Mouse (Mus musculus): ENCODE data around the gene Pdlim1. TPM values are rescaled to one million over a fixed set of nuclear protein-coding genes. Genes with fewer than 3 reads are reported as not detected.

Gene Pdlim1
- polyA plus RNA-seq, 1 experiment = 497 TPM

DNA sequence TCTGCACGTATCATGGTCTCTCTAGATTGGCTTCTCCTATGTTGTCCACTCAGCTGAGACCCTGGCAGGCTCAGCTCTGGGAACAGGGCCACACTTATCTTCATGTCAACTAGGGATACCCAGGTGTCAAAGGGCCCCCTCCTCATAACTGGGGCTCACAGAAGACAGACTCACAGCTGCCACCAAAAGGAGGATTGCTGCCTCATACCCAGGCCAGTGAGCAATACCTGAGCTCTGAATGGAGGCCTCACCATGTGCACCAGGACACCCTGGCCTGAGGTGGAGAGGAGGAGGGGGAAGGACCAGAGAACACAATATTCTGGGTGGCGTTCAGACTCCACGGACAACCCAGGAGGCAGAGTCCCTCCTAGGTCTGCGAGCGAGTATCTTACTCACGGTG is 22.1 kb upstream of the Pdlim1 start:
- 94% methylated on average over 6 of the region's 6 CpGs for WGBS
- no peak for DNase-seq (ENCODE audit: low read depth, low spot score)

DNA sequence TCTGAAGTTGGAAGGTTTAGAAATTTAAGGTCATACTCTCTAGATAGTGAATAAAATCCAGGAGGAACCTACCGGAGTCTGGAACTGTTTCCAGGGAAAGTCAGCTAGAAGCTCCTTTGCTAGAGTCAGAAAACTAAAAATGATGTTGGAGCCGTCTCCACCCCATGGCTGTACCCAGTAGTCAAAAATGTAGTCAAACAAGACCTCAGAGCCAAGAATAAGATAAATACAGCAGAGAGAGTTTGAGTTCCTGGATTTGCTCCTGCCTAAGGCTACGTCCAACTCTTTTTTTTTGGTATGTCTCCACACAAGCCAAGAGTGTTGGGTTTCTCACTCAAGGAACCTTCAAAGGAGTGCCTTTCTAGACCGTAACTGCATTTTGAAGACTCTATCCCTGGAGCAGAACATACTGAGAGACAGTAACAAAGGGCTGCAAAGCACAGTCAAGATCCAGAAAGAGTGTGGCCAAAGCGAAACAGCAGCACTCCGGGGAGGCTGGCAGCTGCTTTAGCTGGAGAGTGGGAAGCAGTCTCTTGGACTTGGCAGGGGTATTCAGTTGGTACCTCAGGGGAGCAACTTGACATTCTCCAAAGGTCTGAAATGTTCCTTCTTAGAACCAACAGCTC is 18.6 kb upstream of the Pdlim1 start:
- 80% methylated on average over 6 of the region's 6 CpGs for WGBS
- no peak for DNase-seq (ENCODE audit: low read depth, low spot score)

DNA sequence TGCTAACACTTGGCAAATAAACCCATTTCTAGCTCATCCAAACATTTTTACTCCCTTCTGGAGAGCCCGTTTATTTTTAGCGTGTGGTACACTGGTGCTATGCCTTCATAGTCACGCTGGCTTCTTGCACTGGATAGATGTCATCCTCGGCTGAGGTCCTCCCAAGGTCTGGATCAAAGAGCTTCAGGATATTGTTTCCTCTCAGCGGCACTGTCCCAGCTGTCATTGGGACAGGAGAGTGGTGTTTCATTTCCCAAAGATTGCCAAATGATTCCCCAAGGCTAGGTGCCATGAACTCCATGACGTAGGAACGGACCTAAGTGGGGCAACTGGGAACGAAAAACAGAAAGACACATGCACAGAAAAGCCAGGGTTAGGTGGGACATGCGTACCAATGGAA is 16.8 kb upstream of the Pdlim1 start:
- WGBS = 86% methylated on average over 9 of the region's 9 CpGs
- no peak for DNase-seq (ENCODE audit: low read depth, low spot score)

DNA sequence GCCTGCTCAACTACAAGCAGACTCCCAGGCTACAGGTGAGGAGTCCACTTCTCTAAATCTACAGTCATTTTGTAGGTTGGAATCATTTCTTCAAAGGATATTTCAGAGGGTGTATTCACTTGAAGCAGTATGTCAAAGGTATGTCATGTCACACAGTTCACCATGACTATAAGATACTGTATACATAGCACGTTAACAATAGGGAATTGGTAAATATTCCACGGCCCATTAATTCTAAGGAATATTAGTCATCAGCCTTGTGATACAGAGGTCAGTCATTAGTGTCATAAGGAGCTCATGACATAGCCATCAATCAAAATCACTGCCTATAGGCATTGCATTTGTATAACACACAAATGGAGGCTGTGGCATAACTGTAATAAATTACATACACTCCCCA is 13.1 kb upstream of the Pdlim1 start:
- no peak for DNase-seq (ENCODE audit: low read depth, low spot score)
- 82% methylated on average over 2 of the region's 2 CpGs for WGBS

DNA sequence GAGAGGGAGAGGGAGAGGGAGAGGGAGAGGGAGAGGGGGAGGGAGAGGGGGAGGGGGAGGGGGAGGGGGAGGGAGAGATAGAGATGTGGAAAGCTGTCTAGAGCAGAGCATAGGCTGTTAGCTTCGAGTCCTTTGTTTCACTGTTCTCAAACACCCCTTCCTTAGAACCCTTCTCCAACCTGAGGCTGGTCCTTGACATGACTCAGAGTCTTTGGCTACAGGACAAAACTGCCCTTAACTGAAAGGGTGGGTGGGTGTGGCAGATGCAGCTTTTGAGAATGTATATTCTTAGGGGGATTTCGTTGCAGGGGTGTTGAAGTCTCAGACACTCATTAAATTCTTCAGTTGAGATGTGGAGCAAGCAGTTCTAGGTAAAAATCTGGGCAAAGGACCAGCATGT is 11.8 kb upstream of the Pdlim1 start:
- 60% methylated on average over 2 of the region's 2 CpGs for WGBS
- no peak for DNase-seq (ENCODE audit: low read depth, low spot score)

DNA sequence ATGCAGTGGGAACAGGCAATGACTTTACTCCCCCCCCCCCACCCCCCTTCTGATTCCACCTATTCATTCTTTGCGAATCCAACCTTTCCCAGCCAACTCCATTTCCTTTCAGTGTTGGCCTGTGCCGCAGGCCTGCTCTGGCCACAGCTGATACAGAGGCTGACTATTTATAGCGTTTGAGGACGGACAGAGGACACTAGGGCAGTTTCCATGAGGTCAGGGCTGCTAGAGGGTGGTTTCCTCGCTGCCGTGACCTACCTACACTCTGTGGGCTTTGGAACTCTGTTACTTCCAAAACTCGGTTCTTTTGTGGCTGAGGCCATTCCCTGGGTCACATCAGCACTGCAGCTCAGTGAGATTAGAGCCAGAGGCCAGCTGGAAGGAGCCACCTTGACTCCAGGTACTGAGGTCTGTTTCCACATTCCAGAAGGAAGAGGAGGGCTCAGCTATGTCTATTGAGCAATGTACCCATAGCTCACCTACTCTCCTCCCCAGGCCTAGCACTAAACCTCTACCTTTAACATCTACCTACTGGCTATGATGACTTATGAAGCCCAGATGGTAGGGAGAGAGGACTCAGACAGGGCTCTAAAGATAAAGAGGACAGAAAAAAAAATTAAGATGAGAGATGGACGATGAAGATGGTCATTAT is 6.9 kb upstream of the Pdlim1 start:
- no peak for DNase-seq (ENCODE audit: low read depth, low spot score)
- WGBS = 76% methylated on average over 8 of the region's 8 CpGs

DNA sequence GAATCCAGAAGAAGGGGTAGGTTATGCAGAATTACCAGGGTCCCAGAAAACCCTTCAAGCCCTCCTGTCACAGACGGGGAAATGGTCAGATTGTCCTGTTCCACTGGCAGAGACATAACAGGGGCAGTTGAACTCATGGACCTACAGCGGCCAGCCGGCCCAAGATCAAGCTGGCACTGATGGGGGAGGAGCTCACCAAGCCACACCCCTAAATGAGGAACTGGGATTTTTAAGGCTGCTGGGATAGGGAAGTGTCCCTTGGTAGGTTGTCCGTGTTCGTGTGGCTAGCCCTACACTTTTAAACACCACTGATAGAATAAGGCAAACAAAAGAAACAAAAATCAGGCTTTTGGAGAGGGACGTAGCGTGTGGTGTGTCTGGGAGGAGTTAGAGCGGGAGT is 5.9 kb upstream of the Pdlim1 start:
- DNase-seq (ENCODE audit: low read depth, low spot score) = no peak
- WGBS = 94% methylated on average over 8 of the region's 8 CpGs

DNA sequence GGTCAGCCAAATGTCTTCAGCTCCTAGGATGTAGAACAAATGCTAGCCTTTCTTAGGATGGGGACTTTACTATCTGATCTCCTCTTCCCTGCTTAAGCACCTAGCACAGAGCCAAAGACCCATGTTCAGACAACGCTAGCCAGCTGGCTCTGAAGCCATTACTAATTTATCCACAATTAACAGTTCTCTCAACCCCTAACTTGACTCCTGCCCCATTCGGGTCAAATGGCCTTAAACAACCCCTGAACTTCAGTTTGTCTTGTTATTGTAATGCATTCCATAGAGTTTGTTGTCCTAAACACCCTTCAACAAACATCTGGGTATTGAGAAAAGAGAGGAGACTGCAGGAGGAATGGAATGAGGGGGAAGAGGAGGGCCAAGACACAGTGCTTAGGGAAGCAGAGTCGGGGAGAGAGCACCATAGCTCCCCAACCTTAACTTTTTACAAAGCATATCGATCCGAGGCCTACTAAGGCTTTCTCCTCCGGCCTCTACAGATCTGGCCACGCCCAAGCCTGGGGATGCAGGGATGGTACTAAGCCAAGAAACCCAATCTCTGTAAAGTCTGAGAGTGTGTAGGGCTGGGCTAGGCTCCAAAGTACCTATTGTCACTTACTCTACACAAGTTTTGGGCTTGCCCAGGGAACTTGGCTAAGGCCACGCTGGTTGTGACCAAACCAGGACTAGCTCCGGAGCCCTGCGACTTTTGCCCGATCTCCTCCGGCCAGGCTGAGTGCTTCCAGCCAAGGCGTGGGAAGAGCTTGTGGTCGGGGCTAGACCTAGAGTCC is 4.0 kb upstream of the Pdlim1 start:
- DNase-seq (ENCODE audit: low read depth, low spot score) = no peak
- 85% methylated on average over 14 of the region's 14 CpGs for WGBS

DNA sequence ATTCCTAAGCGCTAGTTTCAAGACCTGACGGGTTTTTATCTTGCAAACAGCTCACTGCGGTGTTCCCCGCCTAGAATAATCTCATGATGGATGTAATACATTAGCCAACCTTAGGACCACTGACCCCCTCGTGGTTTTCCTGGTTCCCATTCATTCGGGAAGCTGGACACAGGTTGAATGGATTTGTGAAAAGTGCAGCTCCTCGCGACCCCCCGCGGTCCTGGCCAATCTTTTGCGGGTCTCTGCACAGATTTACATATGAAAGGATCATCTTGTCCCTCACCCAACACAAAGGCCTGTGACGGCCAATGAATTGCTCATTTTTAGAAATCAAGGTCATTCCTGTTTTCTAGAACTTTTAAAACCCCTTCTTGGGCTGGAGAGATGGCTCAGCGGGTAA is 1.0 kb upstream of the Pdlim1 start:
- 79% methylated on average over 13 of the region's 13 CpGs for WGBS

DNA sequence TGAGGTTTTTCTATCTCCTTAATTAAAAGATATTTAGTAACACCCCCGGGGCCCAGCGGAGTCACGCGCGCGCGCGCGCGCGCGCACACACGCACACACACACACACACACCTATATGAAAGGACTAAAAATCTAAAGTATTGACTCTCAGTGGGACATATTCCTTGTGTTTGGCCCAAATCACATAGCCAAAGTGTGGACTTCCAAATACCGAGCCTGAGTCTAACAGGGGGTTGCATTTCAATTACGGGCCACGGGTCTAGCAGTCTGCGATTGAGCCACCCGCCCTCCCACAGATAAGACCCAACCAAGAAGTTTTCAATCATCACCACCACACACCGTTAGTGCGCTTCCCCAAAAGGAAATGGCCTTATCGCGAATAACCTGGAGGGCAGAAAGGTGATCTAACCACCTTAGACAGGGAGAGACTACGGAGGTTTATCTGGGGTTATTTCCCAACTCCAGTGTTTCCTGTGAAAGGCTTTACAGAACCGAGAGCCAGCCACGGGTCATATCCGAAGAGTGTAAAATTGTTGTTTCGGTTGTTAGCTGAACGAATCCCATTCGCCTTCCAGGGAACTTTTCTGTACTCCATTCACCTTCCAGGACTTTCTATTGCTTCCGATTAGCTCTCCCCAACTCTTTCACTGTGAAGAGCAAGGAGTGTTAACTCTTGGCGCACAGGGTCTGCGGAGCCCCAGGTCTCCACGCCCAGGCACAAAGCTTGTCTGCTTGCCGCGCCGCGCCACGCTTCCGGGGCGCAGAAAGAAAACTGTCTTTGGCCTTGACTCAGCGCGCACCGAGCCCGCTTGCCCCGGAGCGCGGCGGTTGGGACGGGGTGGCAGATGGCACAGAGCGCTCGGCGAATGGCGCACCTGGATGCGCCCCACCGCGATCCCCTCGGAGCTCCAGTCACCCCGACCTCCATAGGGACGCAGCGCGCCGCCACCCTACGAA is 1.0 kb downstream of the Pdlim1 start:
- WGBS = 5% methylated on average over 63 of the region's 63 CpGs
- no peak for DNase-seq (ENCODE audit: low read depth, low spot score)

More for the DNA sequence above, 1.0 kb upstream of the Pdlim1 start:
- no peak for DNase-seq (ENCODE audit: low read depth, low spot score)

DNA sequence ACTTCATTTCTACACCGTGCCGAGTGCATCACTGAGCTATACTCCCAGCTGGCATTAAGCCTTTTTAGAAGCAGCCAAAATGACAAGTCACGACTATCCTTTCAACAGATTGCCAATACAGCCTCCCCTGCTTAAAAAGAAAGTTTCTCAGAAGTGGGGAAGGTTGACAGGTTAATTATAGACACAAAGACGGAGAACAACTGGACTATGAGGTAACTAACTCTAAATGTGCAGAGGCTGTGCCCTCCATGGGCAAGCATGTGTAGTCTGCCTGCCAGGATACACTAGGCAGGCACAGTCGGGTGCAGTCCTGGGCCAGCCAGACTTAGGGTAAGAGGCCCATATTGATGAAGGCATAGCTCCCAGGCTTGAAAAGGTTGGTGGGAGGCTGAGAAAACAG is 2.1 kb downstream of the Pdlim1 start:
- no peak for DNase-seq (ENCODE audit: low read depth, low spot score)
- 13% methylated on average over 5 of the region's 5 CpGs for WGBS

DNA sequence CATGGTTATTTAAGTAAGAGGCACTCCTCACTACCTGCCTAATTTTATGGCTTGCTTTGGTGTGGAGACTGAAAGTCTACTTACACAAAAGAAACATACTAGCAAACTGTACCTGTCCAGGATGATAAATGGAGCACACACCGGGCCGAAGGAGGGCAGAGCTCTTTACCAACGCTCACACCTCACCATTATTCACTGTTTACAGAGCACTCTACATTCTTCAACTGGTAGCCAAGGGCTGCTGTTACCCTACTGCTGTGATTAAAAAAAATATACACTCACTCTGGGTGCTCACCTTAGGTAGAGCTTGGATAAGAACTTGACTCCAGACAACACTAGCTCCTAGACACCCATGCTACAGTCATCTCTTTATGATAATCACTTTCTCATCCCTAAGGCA is 3.1 kb downstream of the Pdlim1 start:
- DNase-seq (ENCODE audit: low read depth, low spot score) = no peak
- WGBS = 34% methylated on average over 3 of the region's 3 CpGs

DNA sequence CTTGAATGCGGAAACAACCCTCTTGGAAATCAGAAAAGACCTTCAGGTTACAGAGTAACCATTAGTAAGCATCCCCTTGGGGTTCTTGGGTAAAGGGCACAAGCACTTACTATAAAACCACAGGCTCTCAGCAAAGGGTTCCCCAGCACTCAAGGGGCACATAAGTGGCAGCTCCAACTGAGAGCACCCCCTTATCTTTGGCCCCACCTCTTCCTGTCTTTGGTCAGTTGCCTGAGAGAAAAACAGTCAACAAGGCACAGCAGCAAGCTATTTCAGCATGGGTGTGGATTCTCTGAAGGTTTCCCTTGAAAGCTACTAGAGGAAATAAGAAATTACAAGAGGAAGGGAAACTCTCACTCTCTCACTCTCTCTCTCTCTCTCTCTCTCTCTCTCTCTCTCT is 4.3 kb downstream of the Pdlim1 start:
- WGBS = 30% methylated on average over 1 of the region's 1 CpGs
- no peak for DNase-seq (ENCODE audit: low read depth, low spot score)

DNA sequence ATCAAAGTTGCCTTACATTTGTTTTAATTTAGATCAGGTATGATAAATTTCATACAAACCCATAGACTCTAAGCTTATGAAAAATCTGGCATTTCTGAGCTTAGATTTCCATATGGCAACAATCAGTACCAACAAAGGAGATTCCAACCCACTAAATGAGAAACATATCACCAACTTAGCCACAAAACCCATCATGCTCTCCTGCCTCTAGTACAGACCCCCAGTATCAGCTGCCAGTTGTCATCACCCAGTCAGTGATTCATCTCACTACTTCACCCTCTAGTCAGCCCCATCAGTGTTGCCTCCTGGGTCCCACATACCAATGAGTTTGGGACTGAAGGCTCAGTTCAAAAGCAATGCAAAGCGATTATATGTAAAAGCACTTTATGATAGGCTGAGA is 12.2 kb downstream of the Pdlim1 start:
- DNase-seq (ENCODE audit: low read depth, low spot score) = no peak
- WGBS = 89% methylated on average over 1 of the region's 1 CpGs

DNA sequence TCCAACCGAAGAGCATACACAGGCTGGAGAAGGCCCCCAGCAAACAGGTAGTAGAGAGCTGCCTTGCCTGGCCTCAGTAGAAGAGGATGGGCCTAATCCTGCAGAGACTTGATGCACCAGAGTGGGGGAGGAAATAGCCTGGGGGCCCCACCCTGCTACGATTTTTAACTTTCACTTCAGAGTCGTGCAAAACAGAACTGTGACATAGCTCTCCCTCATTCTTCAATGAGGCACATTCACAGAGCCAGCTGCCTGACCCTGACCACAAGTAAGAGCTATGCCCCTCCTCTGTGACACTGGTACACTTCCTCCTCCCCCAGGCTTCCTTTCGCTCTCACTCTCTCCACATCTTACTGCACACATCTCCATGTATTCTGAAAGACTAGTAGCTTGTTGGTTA is 14.2 kb downstream of the Pdlim1 start:
- DNase-seq (ENCODE audit: low read depth, low spot score) = no peak
- 28% methylated on average over 4 of the region's 4 CpGs for WGBS

DNA sequence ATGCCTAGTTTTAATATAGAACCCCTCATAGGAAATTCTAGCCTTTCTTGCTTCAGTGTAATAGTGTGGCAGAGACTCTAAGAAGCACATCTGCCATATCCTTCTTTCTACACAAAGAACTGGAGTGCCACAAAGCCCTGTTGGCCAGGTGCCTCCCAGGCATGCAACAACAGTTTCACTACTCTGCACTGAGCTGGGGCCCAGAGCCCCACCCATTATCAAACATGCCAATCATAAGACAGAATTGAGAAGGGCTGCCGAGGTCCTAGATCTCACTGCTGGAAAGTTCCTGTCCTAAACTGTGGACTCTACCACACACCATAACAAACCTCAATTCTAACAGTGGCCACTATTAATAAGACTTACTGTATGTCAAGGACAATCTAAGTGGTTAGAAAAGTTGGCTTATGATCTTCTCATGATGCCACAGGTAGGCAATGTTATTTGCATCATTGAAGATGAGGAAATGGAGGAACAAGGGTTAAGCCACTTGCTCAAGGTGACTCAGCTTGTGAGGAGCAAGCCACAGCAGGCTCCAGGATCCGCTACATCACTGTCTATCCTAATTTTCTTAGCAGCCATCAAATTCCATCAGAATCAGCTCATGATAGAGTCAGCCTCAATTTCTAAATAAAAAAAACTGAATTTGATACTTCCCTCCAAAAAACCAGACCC is 15.1 kb downstream of the Pdlim1 start:
- no peak for DNase-seq (ENCODE audit: low read depth, low spot score)
- WGBS = 36% methylated on average over 2 of the region's 2 CpGs

DNA sequence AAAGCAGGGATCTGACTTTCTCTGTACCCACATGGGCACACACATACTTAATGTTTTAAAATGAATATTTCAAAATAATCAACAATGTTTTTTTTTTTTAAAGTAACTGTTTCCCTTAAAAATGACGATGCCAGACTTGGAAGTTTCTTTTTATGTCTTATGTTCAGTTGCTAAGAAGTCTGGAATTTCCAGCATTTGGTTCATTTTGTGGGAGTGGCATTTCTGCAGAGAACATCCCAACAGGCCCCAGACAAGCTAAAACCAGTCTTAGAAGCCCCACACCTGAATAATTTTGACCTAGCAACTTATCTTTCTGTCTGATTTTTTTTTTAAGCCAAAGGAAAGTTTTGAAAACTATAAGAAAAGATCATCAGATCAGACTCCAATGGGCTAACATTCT is 16.1 kb downstream of the Pdlim1 start:
- WGBS = 30% methylated on average over 1 of the region's 1 CpGs

DNA sequence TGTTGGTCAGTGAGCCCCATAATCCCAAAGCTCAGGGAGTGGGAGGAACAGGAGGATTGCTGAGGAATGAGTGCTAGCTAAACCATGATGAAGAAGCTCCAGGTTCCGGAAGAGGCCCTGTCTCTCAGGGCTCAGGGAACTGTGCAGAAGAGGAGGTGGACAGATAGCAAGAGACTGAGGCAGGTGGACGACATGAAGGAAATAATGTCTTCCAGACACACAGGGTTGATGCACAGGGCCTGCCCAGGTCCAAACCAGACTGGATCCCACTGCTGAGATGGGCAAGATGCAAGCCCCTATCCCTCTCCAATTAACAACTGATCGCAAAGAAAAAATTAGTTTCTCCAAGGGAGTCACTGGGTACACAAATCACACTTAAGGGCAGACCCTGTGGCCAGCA is 16.9 kb downstream of the Pdlim1 start:
- no peak for DNase-seq (ENCODE audit: low read depth, low spot score)
- WGBS = 77% methylated on average over 3 of the region's 3 CpGs

More for the DNA sequence above, 16.1 kb downstream of the Pdlim1 start:
- no peak for DNase-seq (ENCODE audit: low read depth, low spot score)

DNA sequence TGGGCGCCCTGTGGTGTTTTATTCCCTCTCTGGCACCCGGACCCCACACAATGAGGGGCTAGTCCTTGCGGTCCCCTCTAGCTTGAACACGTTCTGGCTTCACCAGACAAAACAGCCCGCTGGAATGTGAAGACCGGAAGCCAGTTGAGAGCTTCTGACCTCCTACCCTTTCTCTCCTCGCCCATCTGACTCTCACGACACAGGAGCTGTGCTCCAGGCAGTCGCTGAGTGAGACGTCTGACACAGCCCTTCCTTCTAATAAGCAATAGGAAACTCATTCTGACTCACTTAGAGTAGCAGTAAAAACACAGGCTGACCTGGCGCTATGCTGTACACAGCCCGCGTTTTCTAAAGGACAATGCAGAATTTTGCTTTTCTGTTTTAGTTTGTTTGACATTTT is 17.9 kb downstream of the Pdlim1 start:
- no peak for DNase-seq (ENCODE audit: low read depth, low spot score)
- 44% methylated on average over 13 of the region's 13 CpGs for WGBS
